Mouse (Mus musculus) liver, adult 2 months (tissue): ENCODE measurements around the gene BC052040.

ENCODE experiments used
- CTCF ChIP-seq: fragments of 200-500 bp; IDR thresholded peaks from 2 replicates; pipeline ENCODE4 v1.5.1; 2011; ENCODE audit warnings: low read depth, low read length, control low read depth
- POLR2A ChIP-seq: fragments of 200-500 bp; IDR thresholded peaks from 2 replicates; pipeline ENCODE4 v1.6.1; 2011; ENCODE audit warnings: low read length, control low read depth; ENCODE audit not compliant: insufficient read depth; ENCODE audit errors: extremely low read depth

DNA sequence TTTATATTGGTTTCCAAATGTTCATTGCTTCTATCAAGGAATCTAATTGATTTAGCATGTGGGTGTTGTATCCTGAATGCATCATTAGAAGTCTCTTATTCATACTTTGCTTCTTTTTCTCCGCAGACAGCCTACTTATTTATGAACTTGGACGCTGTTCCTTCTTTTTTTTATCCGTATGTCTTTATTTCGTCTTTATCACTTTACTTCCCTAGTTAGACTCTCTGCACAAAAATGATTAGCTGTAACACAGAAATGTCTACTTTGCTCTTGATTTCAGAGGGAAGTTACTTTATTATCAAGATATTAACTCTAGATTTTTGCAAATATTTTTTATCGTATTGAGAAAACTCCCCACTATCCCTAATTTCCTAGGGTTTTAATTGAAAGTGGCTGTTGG, 117.5 kb downstream of the BC052040 start:
- TF ChIP-seq CTCF (no peak), POLR2A (no peak)
